Mouse (Mus musculus): ENCODE data around the gene Dclre1b.

The Dclre1b gene

GRCm38 (mm10) chr3:103773508-103773907 lies 35.7 kb downstream of the Dclre1b start:
- DNase-seq (ENCODE audit: extremely low spot score) = no peak

DNA sequence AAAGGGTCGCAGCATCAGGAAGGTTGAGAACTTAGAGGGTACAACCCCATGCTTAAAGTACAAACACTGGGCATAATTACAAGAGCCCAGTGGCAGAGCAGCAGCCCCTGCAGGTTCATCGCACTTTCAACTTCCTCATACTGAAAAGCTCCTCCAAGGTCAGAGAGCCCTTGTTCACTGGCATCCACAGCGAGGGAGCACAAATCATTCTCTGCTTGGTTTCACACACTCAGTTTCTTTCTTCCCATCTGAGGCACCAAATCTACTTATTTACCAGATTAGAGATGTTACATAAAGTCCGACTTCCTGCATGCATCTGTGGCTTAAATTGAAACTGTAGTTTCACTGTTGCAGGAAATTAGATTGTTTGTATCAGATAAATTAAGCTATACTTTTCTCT lies 36.4 kb downstream of the Dclre1b start:
- DNase-seq (ENCODE audit: extremely low spot score) = no peak

GRCm38 (mm10) chr3:103771531-103772130 lies 37.6 kb downstream of the Dclre1b start:
- no peak for DNase-seq (ENCODE audit: extremely low spot score)

DNA sequence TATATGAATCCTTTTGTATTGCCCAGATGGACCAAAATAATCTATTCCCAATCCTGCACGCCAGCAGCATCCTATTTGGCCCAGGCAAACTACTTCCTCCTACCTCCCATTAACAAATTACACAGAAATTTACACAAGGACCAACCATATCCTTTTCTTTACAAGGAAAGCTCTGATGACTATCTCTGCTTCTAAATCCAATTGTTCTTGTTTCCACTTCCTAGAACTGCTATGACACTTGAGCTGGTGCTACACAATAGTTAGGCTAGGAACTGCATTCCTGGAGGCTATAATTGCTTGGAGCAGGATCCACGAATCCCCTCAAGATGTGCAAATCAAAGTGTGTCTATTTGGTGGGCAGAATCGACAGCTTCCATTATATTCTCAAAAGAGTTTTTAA lies 42.5 kb downstream of the Dclre1b start:
- DNase-seq (ENCODE audit: extremely low spot score) = no peak

DNA sequence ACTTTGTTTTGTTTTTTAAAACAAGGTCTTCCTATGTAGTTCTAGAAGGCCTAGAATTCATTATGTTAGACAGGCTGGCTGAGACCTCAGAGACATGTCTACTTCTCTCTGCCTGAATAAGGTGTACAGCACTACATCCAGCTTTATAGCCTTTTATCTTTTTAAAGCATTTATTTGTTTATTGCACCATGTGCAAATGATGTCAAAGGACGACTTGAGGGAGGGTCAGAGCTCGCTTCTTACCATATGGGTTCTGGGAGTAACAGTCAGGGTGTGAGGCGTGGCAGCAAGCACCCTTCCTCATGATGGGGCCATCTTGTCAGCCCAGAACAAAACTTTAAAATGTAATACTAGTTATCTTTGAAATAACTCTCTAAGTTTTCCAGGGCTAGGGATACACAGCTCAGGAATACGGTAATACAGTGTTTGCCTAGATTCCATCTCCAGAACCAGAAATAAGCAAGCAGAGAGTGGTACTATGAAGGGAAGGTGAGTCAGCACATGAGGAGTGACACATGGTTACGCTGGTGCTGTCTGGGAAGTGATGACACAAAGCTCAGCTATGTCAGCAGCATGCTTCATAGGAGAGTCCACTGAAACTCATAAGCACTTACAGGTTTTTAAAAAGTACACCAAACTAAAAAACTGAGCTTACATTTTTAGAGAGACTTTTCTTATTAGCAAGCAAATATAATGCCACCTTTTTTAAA lies 49.8 kb downstream of the Dclre1b start:
- no peak for DNase-seq (ENCODE audit: extremely low spot score)

DNA sequence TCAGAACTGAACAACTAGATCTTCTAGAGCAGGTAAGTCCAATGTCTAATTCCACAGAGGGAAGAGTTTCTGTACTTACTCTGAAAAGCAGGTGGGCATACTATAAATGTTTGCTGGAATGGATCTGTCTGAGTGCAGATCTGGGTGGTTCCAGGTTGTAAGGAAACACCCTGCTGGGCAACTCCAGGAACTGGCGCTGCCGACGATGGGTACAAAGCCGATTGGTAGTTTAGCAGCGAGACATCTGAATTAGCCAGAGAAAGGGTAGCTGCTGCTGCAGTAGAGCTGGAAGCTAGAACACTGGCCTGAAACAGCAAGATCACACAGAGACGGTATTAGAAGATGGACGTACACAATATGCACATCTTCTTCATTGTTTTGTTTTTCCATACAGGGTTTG lies 50.8 kb downstream of the Dclre1b start:
- no peak for DNase-seq (ENCODE audit: extremely low spot score)

GRCm38 (mm10) chr3:103756920-103757319 lies 52.3 kb downstream of the Dclre1b start:
- DNase-seq (ENCODE audit: extremely low spot score) = no peak

DNA sequence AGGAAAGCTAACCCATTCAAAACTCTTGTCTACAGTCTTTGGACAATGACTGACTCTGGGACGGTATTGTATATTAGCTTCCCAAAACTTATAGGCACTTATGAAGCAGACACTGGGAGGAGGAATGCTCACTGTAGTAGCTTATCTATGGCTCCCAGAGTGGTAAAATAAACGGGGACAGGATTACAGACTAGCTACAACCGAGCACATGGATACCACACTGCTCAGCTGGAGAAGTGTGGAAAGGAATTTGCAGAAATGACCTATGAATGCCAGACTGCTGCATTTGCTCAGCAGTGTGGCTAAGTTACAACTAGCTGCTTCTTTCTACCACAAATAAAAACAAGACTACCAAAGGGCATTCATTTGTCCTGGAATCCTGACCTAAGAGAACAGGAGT lies 53.9 kb downstream of the Dclre1b start:
- DNase-seq (ENCODE audit: extremely low spot score) = no peak

- DNase-seq (ENCODE audit: extremely low spot score) = no peak
Measured at GRCm38 (mm10) chr3:103751558-103751957, 57.7 kb downstream of the Dclre1b start.
